Comparison of ENCODE assay signal across 9 mouse cellular contexts in genomic region chr9:63967408-63968172, GRCm38 (mm10). TPM values are rescaled to one million over a fixed set of nuclear protein-coding genes. Genes with fewer than 3 reads are reported as not detected.
DNase-seq lines count a peak whose midpoint lies in the region; ATAC-seq and TF ChIP-seq lines count a peak whose summit lies in the region.
"Had no signal": no experiment of that assay in that cellular context is flagged by ENCODE, and none has a peak within 500 bp of the region (broad histone marks: within the 10 kb centered on the region; RNA-seq: fewer than 3 reads in every experiment).

No protein-coding gene starts in this region.

- ATAC-seq in forebrain, embryonic 13.5 days = no peak
- ATAC-seq in intestine, postnatal 0 days = no peak

- H3K27me3 ChIP-seq in kidney, adult 2 months (replicated peaks; ENCODE audit: control insufficient read depth, insufficient read depth, low read length) = no peaks in the 10 kb centered on the region
- H3K27me3 ChIP-seq in forebrain, embryonic 13.5 days = no peaks in the 10 kb centered on the region
- no peaks in the 10 kb centered on the region for H3K27me3 ChIP-seq in intestine, postnatal 0 days (replicated peaks; ENCODE audit: control insufficient read depth, insufficient read depth, low read length)

- no peaks in the 10 kb centered on the region for H3K9me3 ChIP-seq in forebrain, embryonic 13.5 days (replicated peaks)
- H3K9me3 ChIP-seq in intestine, postnatal 0 days (ENCODE audit: control insufficient read depth) = no peaks in the 10 kb centered on the region
- H3K9me3 ChIP-seq: liver, embryonic 15.5 days had no signal

- no peaks in the 10 kb centered on the region for H3K36me3 ChIP-seq in kidney, adult 2 months (ENCODE audit: control insufficient read depth, insufficient read depth, low read length)
- H3K36me3 ChIP-seq in forebrain, embryonic 13.5 days (ENCODE audit: poor library complexity, severe bottlenecking) = no peaks in the 10 kb centered on the region
- H3K36me3 ChIP-seq in intestine, postnatal 0 days (ENCODE audit: control insufficient read depth, insufficient read depth) = no peaks in the 10 kb centered on the region
- H3K36me3 ChIP-seq: liver, embryonic 15.5 days had no signal

- 63% methylated on average over 14 of the region's 14 CpGs for WGBS in kidney, adult 2 months
- WGBS in forebrain, embryonic 13.5 days = 74% methylated on average over 14 of the region's 14 CpGs
- WGBS in intestine, postnatal 0 days = 45% methylated on average over 14 of the region's 14 CpGs

- no peak for TF ChIP-seq CTCF in kidney, adult 2 months (conservative IDR thresholded peaks at IDR 0.05; ENCODE audit: insufficient read depth, insufficient read length, low read depth, low read length)
- TF ChIP-seq CTCF in intestine, postnatal 0 days (IDR thresholded peaks at IDR 0.05; ENCODE audit: low read depth) = no peak

- no peak for TF ChIP-seq POLR2A in kidney, adult 2 months (IDR thresholded peaks at IDR 0.05; ENCODE audit: low read depth, low read length)

- peak overlapping the region; percentile 66; the same call in 1 of the 2 replicates for H3K27ac ChIP-seq in kidney, adult 2 months (ENCODE audit: insufficient read depth, low read depth, low read length)
- peak overlapping the region; percentile 41 for H3K27ac ChIP-seq in forebrain, embryonic 13.5 days
- peak overlapping the region; percentile 51 for H3K27ac ChIP-seq in intestine, postnatal 0 days (ENCODE audit: low read depth, low read length)
- H3K27ac ChIP-seq: liver, embryonic 15.5 days had no signal

- H3K4me1 ChIP-seq in kidney, adult 2 months (ENCODE audit: control insufficient read depth, insufficient read depth, low read length) = peaks cover 42% of the 10 kb centered on the region
- H3K4me1 ChIP-seq in forebrain, embryonic 13.5 days = peaks cover 61% of the 10 kb centered on the region
- 0 out of 2 replicates have a peak, but pooled peaks cover 15% of the 10 kb centered on the region for H3K4me1 ChIP-seq in intestine, postnatal 0 days (replicated peaks; ENCODE audit: control insufficient read depth, insufficient read depth, low read length)

- DNase-seq in kidney, adult 2 months = no peak
- no peak for DNase-seq in kidney, adult 9 months
- peak; percentile 68 for DNase-seq in Muller cell, postnatal 12 days (ENCODE audit: inconsistent ontology term)
- no peak for DNase-seq in frontal cortex, postnatal 14 days (ENCODE audit: low spot score in 2 of 2)
- DNase-seq in spleen, postnatal 10 days (ENCODE audit: low spot score in 2 of 2) = no peak
- DNase-seq in adrenal gland, adult 8-10 months = no peak

- H3K4me3 ChIP-seq in kidney, adult 2 months (ENCODE audit: insufficient read depth, low read depth, low read length) = no peak overlapping the region
- H3K4me3 ChIP-seq in forebrain, embryonic 13.5 days = no peak overlapping the region
- H3K4me3 ChIP-seq in intestine, postnatal 0 days (ENCODE audit: low read depth, low read length) = no peak overlapping the region
- H3K4me3 ChIP-seq: liver, embryonic 15.5 days had no signal

- H3K9ac ChIP-seq in forebrain, embryonic 13.5 days = no peak overlapping the region
- no peak overlapping the region for H3K9ac ChIP-seq in intestine, postnatal 0 days (ENCODE audit: low read depth, low read length)
- H3K9ac ChIP-seq: liver, embryonic 15.5 days had no signal

- H3K4me2 ChIP-seq in forebrain, embryonic 13.5 days = no peak overlapping the region
- H3K4me2 ChIP-seq in intestine, postnatal 0 days (replicated peaks; ENCODE audit: low read depth) = no peak overlapping the region
- H3K4me2 ChIP-seq: liver, embryonic 15.5 days had no signal

RNA-seq across cellular contexts. Expression of gene Smad6, which starts 54.3 kb away (rescaled TPM):
- polyA plus RNA-seq in kidney, adult 2 months (2012; rRNA removed) = 15.9 and 22.8 TPM in 2 replicates
- polyA plus RNA-seq in forebrain, embryonic 13.5 days (2015; fragmentation: Nextera tagmentation; extraction: Ambion mirVana) = 1.6 and 1.7 TPM in 2 replicates
- 5.4 and 6.1 TPM in 2 replicates for polyA plus RNA-seq in intestine, postnatal 0 days (2015; fragmentation: Nextera tagmentation; extraction: Ambion mirVana)
- 10 to 100 TPM in 1 of 4 experiments, 1 to 10 TPM in 3; 7.6 to 11.1 (median 8.6) TPM for total RNA-seq in adrenal gland, adult 8-10 months (2022)
